Mouse (Mus musculus) small intestine, adult 2 months (tissue): ENCODE results near the gene Map3k4. TPM values are rescaled to one million over a fixed set of nuclear protein-coding genes. Genes with fewer than 3 reads are reported as not detected.

Experiments used
- H3K27ac ChIP-seq: fragments of 200-500 bp; 2 replicates; pipeline ENCODE4 v1.5.1; 2012; ENCODE audit warnings: low read depth, low read length, control low read depth, inconsistent platforms; ENCODE audit not compliant: insufficient read depth
- H3K27me3 ChIP-seq: fragments of 200-500 bp; 2 replicates; pipeline ENCODE4 v1.6.1; 2012; ENCODE audit warnings: mild to moderate bottlenecking, moderate library complexity, low read length, inconsistent platforms; ENCODE audit not compliant: control insufficient read depth, insufficient read depth
- H3K36me3 ChIP-seq: fragments of 200-500 bp; 2 replicates; pipeline ENCODE4 v1.6.1; 2012; ENCODE audit warnings: mild to moderate bottlenecking, low read length, control low read depth, inconsistent platforms; ENCODE audit not compliant: control insufficient read depth, insufficient read depth
- H3K4me1 ChIP-seq: fragments of 200-500 bp; 2 replicates; pipeline ENCODE4 v1.6.1; 2012; ENCODE audit warnings: low read length, inconsistent platforms, mixed read lengths; ENCODE audit not compliant: control insufficient read depth, insufficient read depth, insufficient read length
- H3K4me3 ChIP-seq: fragments of 200-500 bp; 2 replicates; pipeline ENCODE4 v1.5.1; 2012; ENCODE audit warnings: low read depth, mild to moderate bottlenecking, control low read depth, inconsistent platforms, low read length, moderate library complexity
- CTCF ChIP-seq: fragments of 200-500 bp; IDR thresholded peaks from 2 replicates; pipeline ENCODE4 v1.5.1; 2012; ENCODE audit warnings: low read depth, mild to moderate bottlenecking, control low read depth, inconsistent platforms, low read length, moderate library complexity, mixed read lengths; ENCODE audit not compliant: insufficient replicate concordance, insufficient read length; ENCODE audit errors: extremely low read depth
- POLR2A ChIP-seq: fragments of 200-500 bp; IDR thresholded peaks from 2 replicates; pipeline ENCODE4 v1.6.1; 2012; ENCODE audit warnings: low read depth, mild to moderate bottlenecking, control low read depth, inconsistent platforms, low read length, moderate library complexity
- WGBS: fragments of 180-500 bp; shearing (Covaris S2); methylation state at CpG from one replicate; pipeline ENCODE4 v1.1.7; 2018; 5-methylcytosine and 5-hydroxymethylcytosine counted together
- polyA plus RNA-seq: library from polyadenylated mRNA; depleted of rRNA; stranded (reverse); fragments of >200 nt; gene quantifications from 2 replicates; pipeline ENCODE4 v1.2.3, GENCODE M21; 2012

The Map3k4 gene
- polyA plus RNA-seq, 1 experiment = 44.2 TPM

- Histone ChIP-seq H3K4me1 (no peaks in the 10 kb centered on the region), H3K27ac (no peak overlapping the region), H3K36me3 (peaks cover 42% of the 10 kb centered on the region), H3K4me3 (no peak overlapping the region), H3K27me3 (no peaks in the 10 kb centered on the region)
- no peak for TF ChIP-seq CTCF
- no peak for TF ChIP-seq POLR2A
- 85% methylated on average over 5 of the region's 5 CpGs for WGBS
Observed at GRCm38 (mm10) chr17:12223682-12224081, 94.9 kb downstream of the Map3k4 start.

GRCm38 (mm10) chr17:12221926-12222325 is 96.7 kb downstream of the Map3k4 start:
- WGBS = 72% methylated on average over 6 of the region's 6 CpGs
- TF ChIP-seq POLR2A (no peak), CTCF (no peak)
- H3K27ac ChIP-seq = no peak overlapping the region

GRCm38 (mm10) chr17:12216224-12216623 is 102.4 kb downstream of the Map3k4 start:
- H3K27ac ChIP-seq = no peak overlapping the region
- TF ChIP-seq POLR2A (no peak), CTCF (no peak)
- peaks cover 24% of the 10 kb centered on the region for H3K36me3 ChIP-seq
- no peak overlapping the region for H3K4me3 ChIP-seq
- WGBS = 69% methylated on average over 6 of the region's 6 CpGs
- no peaks in the 10 kb centered on the region for H3K4me1 ChIP-seq
- no peaks in the 10 kb centered on the region for H3K27me3 ChIP-seq

More at GRCm38 (mm10) chr17:12221926-12222325, 96.7 kb downstream of the Map3k4 start:
- Histone ChIP-seq H3K4me3 (no peak overlapping the region), H3K4me1 (no peaks in the 10 kb centered on the region), H3K36me3 (peaks cover 38% of the 10 kb centered on the region), H3K27me3 (no peaks in the 10 kb centered on the region)

- no peak overlapping the region for H3K4me3 ChIP-seq
- H3K36me3 ChIP-seq = peaks cover 11% of the 10 kb centered on the region
- 87% methylated on average over 8 of the region's 8 CpGs for WGBS
- TF ChIP-seq POLR2A (no peak), CTCF (no peak)
- H3K27ac ChIP-seq = no peak overlapping the region
- H3K27me3 ChIP-seq = no peaks in the 10 kb centered on the region
- H3K4me1 ChIP-seq = peaks cover 3% of the 10 kb centered on the region; the same call in 1 of the 2 replicates
Observed at GRCm38 (mm10) chr17:12213430-12213829, 105.2 kb downstream of the Map3k4 start.

- WGBS = 91% methylated on average over 6 of the region's 6 CpGs
- no peak for TF ChIP-seq POLR2A
- TF ChIP-seq CTCF = no peak
- peaks cover 9% of the 10 kb centered on the region; the same call in 1 of the 2 replicates for H3K4me1 ChIP-seq
- H3K27me3 ChIP-seq = no peaks in the 10 kb centered on the region
- H3K36me3 ChIP-seq = peaks cover 5% of the 10 kb centered on the region; the same call in 1 of the 2 replicates
- no peak overlapping the region for H3K4me3 ChIP-seq
- H3K27ac ChIP-seq = no peak overlapping the region
Observed at GRCm38 (mm10) chr17:12212341-12212740, 106.3 kb downstream of the Map3k4 start.

GRCm38 (mm10) chr17:12211890-12212289 is 106.7 kb downstream of the Map3k4 start:
- no peaks in the 10 kb centered on the region for H3K27me3 ChIP-seq
- no peak overlapping the region for H3K4me3 ChIP-seq
- WGBS = 93% methylated on average over 11 of the region's 11 CpGs
- H3K4me1 ChIP-seq = peaks cover 9% of the 10 kb centered on the region; the same call in 1 of the 2 replicates
- no peak overlapping the region for H3K27ac ChIP-seq
- no peak for TF ChIP-seq CTCF
- no peak for TF ChIP-seq POLR2A
- H3K36me3 ChIP-seq = peaks cover 5% of the 10 kb centered on the region; the same call in 1 of the 2 replicates

- 29% methylated on average over 8 of the region's 8 CpGs for WGBS
- no peak overlapping the region for H3K27ac ChIP-seq
- TF ChIP-seq CTCF (peak; percentile 95; the same call in 1 of the 2 replicates), POLR2A (no peak)
- peaks cover 3% of the 10 kb centered on the region; the same call in 1 of the 2 replicates for H3K36me3 ChIP-seq
- no peak overlapping the region for H3K4me3 ChIP-seq
- H3K4me1 ChIP-seq = peaks cover 17% of the 10 kb centered on the region
- no peaks in the 10 kb centered on the region for H3K27me3 ChIP-seq
Observed at GRCm38 (mm10) chr17:12210544-12211132, 108.0 kb downstream of the Map3k4 start.
